Mouse (Mus musculus): ENCODE results near the gene Epdr1.

The Epdr1 gene

DNA sequence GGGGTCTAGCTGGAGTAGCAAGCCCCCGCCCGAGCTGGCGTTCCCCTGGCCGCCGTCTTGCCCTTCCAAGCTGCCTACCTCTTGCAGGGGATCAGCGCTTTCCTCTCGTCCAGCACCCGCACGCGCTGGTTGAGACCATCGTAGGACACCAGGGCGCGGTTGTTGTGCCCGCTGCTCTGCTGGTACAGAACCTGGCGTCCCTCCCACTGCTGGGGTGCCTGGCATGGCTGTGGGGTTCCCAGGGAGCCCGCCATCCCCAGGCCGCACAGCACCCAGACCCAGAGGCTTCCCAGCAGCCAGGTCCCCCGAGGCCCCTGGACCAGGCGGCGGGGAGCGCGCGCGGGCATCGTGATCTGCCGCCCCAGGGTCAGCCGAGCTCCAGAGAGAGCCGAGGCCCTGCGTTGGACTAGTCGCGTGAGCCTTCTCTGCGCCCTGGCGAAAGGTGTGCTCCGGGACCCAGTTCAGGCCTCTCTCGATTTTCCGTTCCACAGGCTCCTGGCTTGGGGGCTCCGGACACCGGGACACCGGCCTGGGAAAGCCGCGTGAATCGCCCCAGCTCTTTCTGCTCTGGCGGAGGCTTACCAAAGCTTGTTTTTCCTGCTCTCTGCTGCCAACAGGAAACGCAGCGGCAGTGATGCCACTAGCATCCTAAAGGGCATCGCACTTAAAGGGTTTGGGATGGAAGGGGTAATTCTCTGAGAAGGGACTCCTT lies at the start of gene Epdr1:
TSS of gene Epdr1 (minus strand) at position 712 of the 712 bp plus-strand sequence.
- DNase-seq (ENCODE audit: low spot score in 2 of 2): peak in 1 of 2 experiments; percentile 72

DNA sequence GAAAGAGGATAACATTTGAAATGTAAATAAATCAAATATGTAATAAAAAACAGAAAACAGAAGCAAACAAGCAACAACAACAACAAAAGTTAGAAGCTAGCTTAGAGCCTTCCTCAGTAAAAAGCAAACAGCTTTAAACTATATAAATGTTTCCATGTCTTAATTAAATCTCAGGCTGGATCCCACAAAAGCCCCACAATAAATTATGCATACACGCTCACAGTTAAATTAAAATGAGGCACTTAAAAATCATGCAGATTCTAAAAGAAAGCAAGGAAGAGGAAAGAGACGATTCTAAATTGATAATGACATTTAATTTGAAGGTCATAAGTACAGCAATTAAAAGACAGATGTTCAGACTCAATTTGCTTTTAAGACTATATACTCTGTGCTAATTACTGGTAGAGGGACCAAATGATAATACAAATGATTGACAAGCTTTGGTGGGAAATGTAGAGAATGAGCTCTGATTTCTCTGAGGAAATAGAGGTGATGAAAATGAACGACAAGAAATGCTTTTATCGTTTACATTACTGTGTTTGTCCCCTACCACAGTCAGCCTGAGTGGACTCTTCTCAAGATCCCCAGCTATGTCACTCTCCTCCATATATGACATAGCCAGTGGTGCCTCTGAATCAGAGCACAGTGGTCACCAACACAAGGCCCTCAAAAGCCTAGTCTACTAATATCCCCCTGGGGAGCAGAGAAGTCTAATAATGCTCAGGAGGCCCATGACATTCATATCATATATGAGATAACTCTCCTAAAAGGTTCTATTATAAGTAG lies 48.8 kb upstream of the Epdr1 start:
- DNase-seq (ENCODE audit: low spot score in 2 of 2): no peak

DNA sequence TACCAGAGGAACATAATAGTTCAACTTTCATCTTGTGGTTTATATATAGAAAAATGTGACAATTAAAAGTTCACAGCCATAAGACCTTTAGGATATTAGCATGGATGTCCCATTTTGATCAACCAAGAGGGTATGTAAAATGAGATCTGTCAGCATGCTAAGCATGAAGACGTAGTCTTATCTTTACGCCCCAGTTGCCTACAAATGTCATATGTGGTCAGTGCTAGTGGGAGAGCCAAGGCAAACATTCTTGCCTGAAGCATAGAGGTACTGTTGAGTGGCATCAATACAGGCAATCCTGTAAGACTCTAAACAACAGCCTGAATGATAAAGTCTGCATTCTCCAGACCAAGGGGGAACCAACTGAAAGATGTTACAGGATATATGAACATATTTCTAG lies 32.7 kb upstream of the Epdr1 start:
- DNase-seq (ENCODE audit: low spot score in 2 of 2): no peak

DNA sequence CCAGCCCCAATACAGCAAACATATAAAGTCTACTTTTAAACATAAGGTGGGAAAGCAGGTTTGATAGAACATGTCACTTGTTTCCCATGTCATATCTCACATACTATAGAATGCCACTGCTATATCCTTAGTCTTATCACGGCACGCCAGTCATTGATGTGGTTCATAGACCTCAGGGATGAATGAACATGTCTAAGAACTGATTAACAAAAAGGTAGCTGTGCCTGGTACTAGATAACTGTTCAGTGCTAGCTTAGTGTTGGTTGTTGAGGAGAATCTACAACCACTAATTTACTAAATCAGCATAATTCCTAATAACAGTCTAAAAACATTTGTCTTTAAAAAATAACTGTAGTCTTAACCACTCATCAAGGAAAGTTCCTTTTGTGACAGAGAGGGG lies 30.1 kb upstream of the Epdr1 start:
- DNase-seq (ENCODE audit: low spot score in 2 of 2): no peak

DNA sequence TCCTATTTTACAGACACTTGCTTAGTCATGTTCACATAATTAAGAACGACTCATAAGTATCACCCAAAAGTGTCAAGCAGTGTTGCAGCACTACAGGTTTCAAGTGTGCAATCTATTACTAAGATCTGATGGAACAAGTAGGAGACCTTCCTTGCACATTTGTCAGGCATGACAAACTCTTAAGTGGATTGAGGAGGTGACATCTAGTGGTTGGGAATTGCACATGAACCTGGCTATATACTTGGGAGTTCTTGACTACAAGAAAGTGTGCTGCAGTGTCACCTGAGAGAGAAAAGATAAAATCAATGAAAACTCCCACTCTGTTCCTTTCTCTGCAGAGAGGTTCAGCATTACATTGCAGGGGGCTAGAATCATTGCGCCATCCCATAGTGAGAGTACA lies 24.5 kb upstream of the Epdr1 start:
- DNase-seq (ENCODE audit: low spot score in 2 of 2): no peak

DNA sequence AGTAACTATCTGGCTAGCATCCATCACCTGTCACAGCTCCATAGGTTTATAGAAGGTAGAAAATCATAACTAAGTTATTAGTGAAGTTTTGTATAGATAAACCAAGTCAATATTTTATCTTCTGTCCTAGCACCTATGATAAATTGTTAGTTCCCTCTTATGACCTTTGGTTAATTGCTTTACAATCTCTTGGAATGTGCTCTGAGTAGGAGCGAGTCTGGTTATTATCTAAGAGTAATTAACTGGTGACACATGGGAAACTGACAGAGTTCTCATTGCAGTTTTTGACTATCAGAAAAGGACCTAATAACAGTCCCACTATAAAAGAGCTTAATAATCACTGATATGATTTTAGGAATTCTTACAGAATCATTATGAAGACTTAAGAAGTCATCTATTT lies 23.8 kb upstream of the Epdr1 start:
- DNase-seq (ENCODE audit: low spot score in 2 of 2): no peak

DNA sequence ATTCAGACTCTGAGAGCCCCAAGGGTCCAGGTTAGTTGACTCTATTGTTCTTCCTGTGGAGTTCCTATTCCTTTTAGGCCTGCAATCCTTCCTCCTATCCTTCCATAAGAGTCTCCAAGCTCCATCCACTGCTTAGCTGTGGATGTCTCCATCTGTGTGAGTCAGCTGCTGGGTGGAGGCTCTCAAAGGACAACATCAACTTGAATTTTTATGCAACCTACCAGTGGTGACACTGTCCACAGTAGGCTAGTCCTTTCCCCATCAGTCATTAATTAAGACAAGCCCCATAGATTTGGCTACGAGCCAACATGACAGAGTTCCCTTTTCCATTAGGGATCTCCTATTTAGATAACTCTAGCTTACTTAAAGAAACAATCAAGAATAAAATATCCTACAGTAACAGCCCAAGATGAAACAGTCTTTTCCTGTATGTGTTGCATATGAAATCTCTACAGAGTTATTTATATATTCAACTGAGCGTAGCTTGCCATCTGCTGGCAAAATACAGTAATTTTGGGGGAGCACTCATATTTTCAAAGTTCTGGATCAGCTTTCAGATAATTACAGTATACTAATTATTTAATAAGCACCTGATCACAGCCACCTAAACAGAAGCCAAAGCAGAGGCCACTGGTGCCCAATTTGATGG lies 20.6 kb upstream of the Epdr1 start:
- DNase-seq (ENCODE audit: low spot score in 2 of 2): peak in 1 of 2 experiments; percentile 19

DNA sequence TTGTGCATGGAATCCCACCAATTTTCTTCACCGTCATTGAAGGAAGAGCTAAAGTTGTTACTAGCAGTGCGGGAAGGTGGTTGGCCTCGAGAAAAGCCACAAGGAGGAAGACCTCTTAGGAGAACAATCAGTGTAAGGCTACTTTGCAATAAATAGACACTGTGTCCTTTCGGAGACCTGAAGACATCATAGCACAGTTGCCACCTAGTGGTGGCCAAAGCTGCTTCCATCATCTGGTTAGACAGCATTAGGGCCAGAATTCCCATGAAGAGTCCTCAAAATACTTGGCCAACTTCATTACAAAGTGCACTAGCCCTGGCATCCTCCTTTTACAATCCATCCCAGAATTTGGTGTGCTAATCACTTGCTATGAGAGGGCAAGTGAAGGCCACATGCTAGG lies 16.4 kb upstream of the Epdr1 start:
- no peak for DNase-seq (ENCODE audit: low spot score in 2 of 2)

DNA sequence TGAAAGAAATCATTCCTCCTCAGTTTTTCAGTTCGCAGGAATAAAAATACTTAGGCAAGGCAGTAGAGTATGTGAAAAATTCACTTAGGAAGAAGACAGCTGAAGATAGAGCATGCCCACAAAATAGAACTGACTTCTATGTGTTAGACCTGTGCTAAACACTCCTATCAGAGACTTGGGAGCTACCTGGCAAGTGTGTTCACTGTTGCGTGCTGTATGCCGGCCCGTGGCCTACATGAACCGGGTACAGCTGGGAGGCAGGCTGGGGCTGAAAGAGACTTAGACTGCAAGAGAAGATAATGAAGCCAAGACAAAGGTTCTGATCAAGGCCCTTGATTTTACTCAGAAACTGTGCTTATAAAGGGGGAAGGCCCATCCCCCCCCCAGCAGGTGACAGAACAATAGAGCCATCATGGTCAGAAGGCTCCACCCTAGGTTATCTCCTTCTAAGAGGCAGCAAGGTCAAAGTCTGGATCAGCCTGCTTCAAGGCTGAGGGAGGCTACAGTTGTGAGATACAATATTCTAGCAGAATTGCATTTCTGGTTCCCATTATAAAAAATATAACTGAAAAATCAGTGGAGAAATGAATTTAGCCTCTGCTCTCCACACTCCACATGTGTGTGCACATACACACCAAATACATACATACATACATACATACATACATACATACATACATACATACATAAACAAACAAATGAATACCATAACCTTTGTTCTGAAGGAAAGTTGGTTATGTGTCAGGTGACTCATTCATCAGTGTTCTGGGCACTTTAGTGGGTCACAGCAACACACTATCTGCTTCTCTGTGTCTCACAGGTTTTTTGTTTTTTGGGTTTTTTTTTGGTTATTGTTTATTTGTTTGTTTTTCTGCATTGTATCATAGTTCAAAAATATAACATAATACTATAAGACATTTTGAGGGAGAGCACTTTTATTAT lies 11.3 kb upstream of the Epdr1 start:
- DNase-seq (ENCODE audit: low spot score in 2 of 2): no peak

DNA sequence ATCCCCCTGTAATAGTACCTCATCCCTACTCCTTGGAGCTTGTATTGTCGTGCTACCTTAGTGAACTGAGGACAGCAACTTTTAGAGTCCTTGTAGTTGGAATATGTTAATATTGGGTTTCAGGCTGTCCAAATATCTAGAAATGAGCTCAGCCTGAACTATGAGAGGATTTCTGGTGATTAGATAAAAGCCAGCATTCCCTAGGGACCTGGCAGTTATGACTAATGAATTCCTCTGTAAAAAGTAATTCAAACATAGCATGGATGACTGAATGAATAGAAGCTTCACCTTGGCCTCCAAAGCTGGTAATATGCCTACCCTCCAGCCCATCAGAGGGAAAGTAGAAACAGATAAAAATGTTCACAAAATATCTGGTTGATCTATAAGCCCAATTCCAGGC lies 6.7 kb upstream of the Epdr1 start:
- DNase-seq (ENCODE audit: low spot score in 2 of 2): no peak

DNA sequence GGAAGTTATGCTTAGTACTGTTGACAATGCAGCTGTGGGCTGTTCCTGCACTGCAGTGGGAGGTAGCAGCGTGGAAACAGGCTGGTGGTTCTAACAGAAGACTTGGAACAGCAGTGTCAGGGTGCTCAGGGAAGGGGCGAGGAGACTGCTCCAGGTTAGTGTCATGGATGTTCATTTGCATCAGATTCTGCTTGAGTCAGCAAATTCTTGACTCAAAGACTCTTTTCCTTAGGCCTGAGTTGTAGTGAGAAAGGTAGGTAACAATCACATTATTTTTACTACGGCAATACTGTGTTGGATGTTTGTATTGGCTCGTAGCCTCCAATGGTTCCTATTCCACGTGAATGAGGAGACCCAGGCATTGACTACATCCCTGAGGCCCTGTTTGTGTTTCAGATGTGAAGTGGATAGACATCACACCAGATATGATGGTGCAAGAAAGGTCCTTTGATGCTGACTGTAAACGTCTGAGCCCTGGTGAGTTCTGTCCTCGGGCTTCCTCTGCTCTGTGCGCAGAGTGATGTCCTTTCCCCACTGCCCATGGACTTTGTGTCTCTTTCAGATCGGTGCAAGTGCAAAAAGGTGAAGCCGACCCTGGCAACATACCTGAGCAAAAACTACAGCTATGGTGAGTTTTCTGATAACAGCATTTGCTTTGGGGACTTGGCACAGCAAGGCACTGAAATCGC lies 5.0 kb upstream of the Epdr1 start:
- DNase-seq (ENCODE audit: low spot score in 2 of 2): no peak

DNA sequence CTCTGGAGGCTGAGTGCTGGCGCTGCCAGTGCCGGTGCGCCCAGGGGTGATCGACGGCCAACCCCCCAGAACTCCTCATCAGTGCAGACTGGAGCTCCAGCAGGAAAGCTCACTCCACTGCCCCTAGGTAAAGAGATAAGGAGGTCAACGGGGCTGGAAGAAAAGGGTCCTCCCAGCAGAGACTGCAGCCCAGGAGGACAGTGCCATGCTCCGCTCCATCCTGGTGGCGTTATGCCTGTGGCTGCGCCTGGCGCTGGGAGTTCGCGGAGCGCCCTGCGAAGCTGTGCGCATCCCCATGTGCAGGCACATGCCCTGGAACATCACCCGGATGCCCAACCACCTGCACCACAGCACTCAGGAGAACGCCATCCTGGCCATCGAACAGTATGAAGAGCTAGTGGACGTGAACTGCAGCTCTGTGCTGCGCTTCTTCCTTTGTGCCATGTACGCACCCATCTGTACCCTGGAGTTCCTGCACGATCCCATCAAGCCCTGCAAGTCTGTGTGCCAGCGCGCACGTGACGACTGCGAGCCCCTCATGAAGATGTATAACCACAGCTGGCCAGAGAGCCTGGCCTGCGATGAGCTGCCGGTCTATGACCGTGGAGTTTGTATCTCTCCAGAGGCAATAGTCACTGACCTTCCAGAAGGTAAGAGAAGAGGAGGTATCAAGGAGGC lies 3.6 kb upstream of the Epdr1 start:
- DNase-seq (ENCODE audit: low spot score in 2 of 2): peak in 1 of 2 experiments; percentile 17

DNA sequence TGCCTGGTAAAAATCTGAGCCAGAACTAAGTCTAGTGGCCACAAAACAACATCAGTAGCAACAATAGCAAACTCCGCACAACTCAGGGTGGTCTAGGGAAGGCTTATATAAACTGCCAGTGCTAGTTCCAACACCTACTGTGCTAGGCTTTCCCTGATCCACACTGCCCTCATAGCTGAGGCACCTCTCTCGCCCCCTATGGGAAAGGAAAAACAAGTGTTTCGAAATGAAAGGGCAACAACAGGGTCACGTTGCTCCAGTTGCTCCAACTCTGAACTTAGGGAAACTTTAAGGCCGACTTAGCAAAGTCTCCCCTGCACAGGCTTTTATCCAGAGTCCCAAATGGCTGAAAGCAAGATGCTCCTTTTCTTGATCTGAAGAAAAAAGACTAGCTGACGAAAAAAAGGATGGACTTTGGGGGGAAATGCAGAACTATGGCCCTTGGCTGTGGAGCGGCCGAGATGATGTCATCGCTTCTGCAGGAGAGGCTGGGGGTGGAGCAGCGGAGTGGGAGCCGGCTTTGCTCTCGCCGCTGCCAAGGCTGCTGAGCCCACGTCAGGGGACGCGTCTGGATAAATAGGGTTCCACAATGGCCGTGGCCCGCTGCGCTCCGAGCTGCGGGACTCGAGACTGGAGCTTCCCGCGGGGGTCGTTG lies 3.0 kb upstream of the Epdr1 start, which contains the start of gene Sfrp4:
TSS of gene Sfrp4 (plus strand) at position 532 of the 655 bp plus-strand sequence.
- DNase-seq (ENCODE audit: low spot score in 2 of 2): peak in 1 of 2 experiments; percentile 44

DNA sequence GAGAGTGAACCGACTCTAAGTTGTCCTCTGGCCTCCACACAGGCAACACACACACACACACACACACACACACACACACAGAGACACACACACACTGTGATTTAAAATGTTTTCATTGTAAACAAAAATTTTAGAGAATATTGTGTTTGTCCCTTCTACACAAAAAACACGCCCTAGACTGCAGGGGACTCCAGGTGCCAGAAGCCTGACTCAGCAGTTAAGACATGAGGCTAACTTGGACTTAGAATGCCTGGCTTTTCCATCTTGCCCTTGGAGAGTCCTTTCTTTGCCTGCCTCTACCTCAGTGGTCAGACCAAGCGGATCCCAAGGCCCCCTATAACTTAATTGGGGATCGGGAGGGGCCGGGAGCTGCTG lies 899 bp downstream of the Epdr1 start:
- peak in 1 of 2 experiments; percentile 12 for DNase-seq (ENCODE audit: low spot score in 2 of 2)

DNA sequence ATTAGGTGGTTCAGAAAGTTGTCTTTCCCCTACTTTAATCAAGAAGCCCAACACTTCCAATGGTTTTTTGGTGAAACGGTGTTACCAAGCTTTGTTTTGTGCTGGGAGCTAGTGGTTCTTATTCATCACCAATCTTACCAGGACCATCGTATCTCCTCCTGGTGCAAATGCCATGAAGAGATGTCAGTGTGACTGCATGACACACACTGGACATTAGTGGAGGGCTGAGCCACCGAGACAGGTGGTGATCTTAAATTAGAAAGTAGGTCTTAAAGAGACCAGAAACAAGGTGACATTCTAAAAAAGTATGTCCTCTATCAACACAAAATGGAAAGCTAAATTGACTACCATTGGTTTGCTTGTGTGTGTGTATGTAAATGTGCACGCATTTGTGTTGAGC lies 1.6 kb downstream of the Epdr1 start:
- no peak for DNase-seq (ENCODE audit: low spot score in 2 of 2)

DNA sequence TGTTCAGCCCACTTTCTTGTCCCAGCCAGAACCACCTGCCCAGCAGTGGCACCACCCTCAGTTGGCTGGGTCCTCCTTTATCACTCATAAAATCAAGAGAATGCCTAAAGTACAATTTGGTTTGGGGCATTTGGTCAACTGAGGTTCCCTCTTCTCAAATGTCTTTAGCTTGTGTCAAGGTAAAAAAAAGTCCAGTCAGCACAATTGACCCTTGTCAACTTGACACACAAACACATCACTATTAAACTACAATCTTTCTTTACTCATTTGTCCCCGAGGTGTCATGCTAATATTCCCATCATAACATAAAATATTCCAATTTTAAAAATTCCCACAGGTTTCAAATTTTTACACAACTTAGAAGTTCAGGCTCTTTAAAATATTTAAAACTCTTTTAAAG lies 5.4 kb downstream of the Epdr1 start:
- DNase-seq (ENCODE audit: low spot score in 2 of 2): no peak

DNA sequence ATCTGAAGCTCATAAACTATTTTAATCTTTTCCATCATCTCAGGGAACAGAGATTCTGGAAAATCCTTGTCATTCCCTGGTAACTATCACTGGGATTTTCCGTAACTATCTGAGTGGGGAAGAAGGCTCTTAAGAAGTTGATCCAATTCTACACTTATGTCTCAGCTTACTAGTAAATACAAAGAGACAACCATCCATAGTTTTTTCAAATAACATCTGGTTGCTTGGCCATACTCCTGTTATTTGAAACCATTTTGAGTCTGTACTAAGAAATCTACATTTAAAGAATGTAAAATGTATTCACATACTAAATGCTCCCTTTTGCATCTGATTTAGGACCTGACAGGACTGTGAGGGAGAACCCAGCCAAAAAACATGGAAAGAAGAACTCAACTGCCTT lies 6.3 kb downstream of the Epdr1 start:
- no peak for DNase-seq (ENCODE audit: low spot score in 2 of 2)

DNA sequence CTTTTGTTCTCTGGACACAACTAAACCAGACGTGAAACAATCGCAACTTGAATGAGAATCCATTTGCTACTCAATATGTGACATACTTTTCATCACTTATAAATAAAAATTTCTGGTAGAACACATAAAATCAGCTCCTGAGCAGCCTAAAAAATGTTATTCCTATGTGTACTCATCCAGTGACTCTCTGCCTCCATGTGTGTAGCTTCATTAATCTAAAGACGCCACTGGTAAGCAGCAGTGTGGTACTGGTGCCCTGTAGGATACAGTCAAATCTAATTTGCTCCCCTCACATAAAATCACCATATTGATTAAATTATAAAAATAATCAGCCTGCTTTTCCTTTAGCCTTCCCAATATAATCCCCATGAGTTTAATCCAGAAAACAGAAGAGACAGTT lies 6.8 kb downstream of the Epdr1 start:
- no peak for DNase-seq (ENCODE audit: low spot score in 2 of 2)

DNA sequence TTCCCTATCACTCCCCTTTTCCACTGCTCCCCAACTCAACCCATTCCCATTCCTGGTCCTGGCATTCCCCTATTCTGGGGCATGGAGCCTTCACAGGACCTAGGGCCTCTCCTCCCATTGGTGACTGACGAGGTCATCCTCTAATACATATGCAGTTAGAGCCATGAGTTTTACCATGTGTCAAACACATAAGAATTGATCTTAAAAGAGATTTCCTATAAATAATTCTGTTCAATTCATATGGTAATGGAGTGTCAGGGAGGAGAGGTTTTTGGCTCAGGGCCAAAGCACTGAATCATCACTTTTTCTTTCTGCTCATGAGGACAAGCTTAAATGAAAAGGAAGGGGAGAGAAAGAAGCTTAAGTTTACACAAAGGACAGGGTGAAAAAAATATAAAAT lies 7.4 kb downstream of the Epdr1 start:
- no peak for DNase-seq (ENCODE audit: low spot score in 2 of 2)

DNA sequence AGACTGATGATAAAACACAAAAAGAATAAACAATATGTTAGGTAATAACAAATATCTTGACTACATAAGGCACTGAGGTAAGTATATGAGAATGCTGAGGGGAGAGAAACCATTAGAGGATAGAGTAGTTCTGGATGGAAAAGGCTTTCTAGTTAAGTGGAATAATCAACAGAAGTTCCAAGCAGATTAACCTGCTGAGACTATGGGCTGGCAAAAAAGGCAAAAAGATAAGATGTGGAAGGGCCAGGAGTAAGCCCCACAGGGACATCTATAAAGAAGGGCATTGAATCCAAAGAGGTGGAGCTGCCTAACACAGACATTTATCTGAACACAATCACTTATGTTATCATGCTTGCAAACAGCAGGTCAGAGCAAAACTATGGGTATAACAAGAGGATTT lies 11.6 kb downstream of the Epdr1 start:
- no peak for DNase-seq (ENCODE audit: low spot score in 2 of 2)

Measured in left cerebral cortex, adult 9 months (tissue).